ENCODE assay signal across 24 mouse cellular contexts in genomic region chr10:124142336-124142735, GRCm38 (mm10).
DNase-seq lines count a peak whose midpoint lies in the region; ATAC-seq and TF ChIP-seq lines count a peak whose summit lies in the region.
"Had no signal": no experiment of that assay in that cellular context is flagged by ENCODE, and none has a peak within 500 bp of the region (broad histone marks: within the 10 kb centered on the region; RNA-seq: fewer than 3 reads in every experiment).

No protein-coding gene starts in this region.

- no peak for TF ChIP-seq POLR2A in MEL (IDR thresholded peaks at IDR 0.05; ENCODE audit: control insufficient read depth in 1 of 2, insufficient read depth in 1 of 2, low read depth in 1 of 2, low read length in 2 of 2, poor library complexity in 1 of 2)

- H3K4me3 ChIP-seq in MEL (ENCODE audit: control insufficient read depth in 1 of 2, insufficient read depth in 1 of 2, low read depth in 2 of 2, low read length in 2 of 2), result no peak overlapping the region
- no peak overlapping the region for H3K4me3 ChIP-seq in layer of hippocampus, adult 2 months
- H3K4me3 ChIP-seq in limb, embryonic 10.5 days, result no peak overlapping the region
- H3K4me3 ChIP-seq: embryonic facial prominence, embryonic 13.5 days; erythroblast, embryonic 14.5 days; forebrain, embryonic 10.5 days; forebrain, embryonic 12.5 days had no signal

- DNase-seq in 3T3-L1 (ENCODE audit: low read depth, low spot score) (peak; percentile 22), MEL (ENCODE audit: low read depth, low spot score) (no peak), Patski (ENCODE audit: low read depth, low spot score) (peak; percentile 13)
- no peak for DNase-seq in layer of hippocampus, adult 2 months (ENCODE audit: low spot score in 2 of 2)
- no peak for DNase-seq in c-Kit-positive CD71-positive TER-119-positive erythroid progenitor cells, embryonic 14.5 days (ENCODE audit: low spot score)
- DNase-seq in limb, embryonic 10.5 days (ENCODE audit: low spot score), result no peak
- DNase-seq: adrenal gland, adult 2 months; adrenal gland, postnatal 10 days; adrenal gland, postnatal 25 days; B cell, adult 2 months; cerebellum, adult 11-12 months; cerebellum, adult 2 months; cerebellum, adult 9-10 months; cerebellum, postnatal 10 days; cerebellum, postnatal 25 days had no signal

- H3K27me3 ChIP-seq in MEL (ENCODE audit: control insufficient read depth in 1 of 2, insufficient read depth in 2 of 2, low read length in 2 of 2) (no peaks in the 10 kb centered on the region), Patski (no peaks in the 10 kb centered on the region)
- H3K27me3 ChIP-seq in limb, embryonic 10.5 days (ENCODE audit: low read depth, poor library complexity, severe bottlenecking), result no peaks in the 10 kb centered on the region
- H3K27me3 ChIP-seq: CH12.LX; embryonic facial prominence, embryonic 13.5 days; forebrain, embryonic 12.5 days had no signal

- H3K9me3 ChIP-seq in MEL (replicated peaks; ENCODE audit: insufficient read depth, low read length), result no peaks in the 10 kb centered on the region
- no peaks in the 10 kb centered on the region for H3K9me3 ChIP-seq in limb, embryonic 10.5 days (replicated peaks)
- H3K9me3 ChIP-seq: embryonic facial prominence, embryonic 13.5 days; forebrain, embryonic 10.5 days; forebrain, embryonic 12.5 days had no signal

- no peaks in the 10 kb centered on the region for H3K36me3 ChIP-seq in MEL (ENCODE audit: control insufficient read depth in 1 of 2, insufficient read depth in 2 of 2, low read length in 2 of 2)
- no peaks in the 10 kb centered on the region for H3K36me3 ChIP-seq in limb, embryonic 10.5 days
- H3K36me3 ChIP-seq: embryonic facial prominence, embryonic 13.5 days; forebrain, embryonic 10.5 days; forebrain, embryonic 12.5 days; G1E had no signal

- ATAC-seq in Patski, result peak; percentile 62
- ATAC-seq: CD4-positive, CD25-positive, alpha-beta regulatory T cell, adult 4 months; forebrain, embryonic 14.5 days; forebrain, embryonic 16.5 days had no signal

- POLR2A ChIA-PET in Patski (lab: Charles Lee), result interaction anchor here (0.6 kb wide), 1 partner anchor 735 kb away, joined by 3 read pairs; no protein-coding TSS in a partner anchor

- peaks cover 0 to 3% of the 10 kb centered on the region in 2 experiments; a peak in 1 of 4 replicates for H3K4me1 ChIP-seq in MEL (ENCODE audit: control insufficient read depth in 1 of 2, insufficient read depth in 2 of 2, low read length in 2 of 2)
- H3K4me1 ChIP-seq in limb, embryonic 10.5 days, result no peaks in the 10 kb centered on the region
- H3K4me1 ChIP-seq: forebrain, embryonic 12.5 days had no signal

- H3K27ac ChIP-seq in MEL (ENCODE audit: control insufficient read depth, low read depth, low read length), result peak overlapping the region; percentile 36
- no peak overlapping the region for H3K27ac ChIP-seq in layer of hippocampus, adult 2 months
- H3K27ac ChIP-seq in limb, embryonic 10.5 days, result no peak overlapping the region
- H3K27ac ChIP-seq: embryonic facial prominence, embryonic 13.5 days; forebrain, embryonic 10.5 days; forebrain, embryonic 12.5 days had no signal

- 86% methylated on average over 1 of the region's 1 CpGs for WGBS in limb, embryonic 10.5 days

- TF ChIP-seq RAD21 in MEL (IDR thresholded peaks at IDR 0.05; ENCODE audit: low read depth, low read length), result no peak

- in situ Hi-C loops in Patski (cut with MboI; ENCODE audit: low pct_unique_long_range_greater_than_20kb), result no loop called here

- TF ChIP-seq CTCF in MEL (IDR thresholded peaks at IDR 0.05 in 2 of 3, conservative IDR thresholded peaks at IDR 0.05 in 1 of 3; ENCODE audit: control insufficient read depth in 1 of 3, insufficient read depth in 1 of 3, low read depth in 2 of 3, low read length in 3 of 3, poor library complexity in 1 of 3, severe bottlenecking in 1 of 3) (no peak), Patski (IDR thresholded peaks at IDR 0.05) (no peak)
- TF ChIP-seq CTCF in layer of hippocampus, adult 2 months (conservative IDR thresholded peaks at IDR 0.05), result no peak

- CTCF ChIA-PET in Patski (lab: Charles Lee), result no interaction called here

- no peaks in the 10 kb centered on the region for H3K79me2 ChIP-seq in MEL (ENCODE audit: control insufficient read depth, insufficient read depth, low read length, poor library complexity)

- no peak for TF ChIP-seq EP300 in MEL (IDR thresholded peaks at IDR 0.05; ENCODE audit: low read depth in 1 of 2, low read length in 2 of 2)

- no peak overlapping the region for H3K9ac ChIP-seq in MEL (ENCODE audit: control insufficient read depth, low read depth, low read length, poor library complexity, severe bottlenecking)
- H3K9ac ChIP-seq: embryonic facial prominence, embryonic 13.5 days; forebrain, embryonic 12.5 days had no signal

TF ChIP-seq in MEL, 35 proteins besides CTCF, POLR2A, EP300 and RAD21:
- TF ChIP-seq SIN3A (IDR thresholded peaks at IDR 0.05; ENCODE audit: low read length), result no peak
- TF ChIP-seq RCOR1 (IDR thresholded peaks at IDR 0.05; ENCODE audit: low read depth, low read length), result no peak
- TF ChIP-seq ZNF384 (IDR thresholded peaks at IDR 0.05; ENCODE audit: low read depth, low read length), result no peak
- no peak for TF ChIP-seq ZKSCAN1 (IDR thresholded peaks at IDR 0.05; ENCODE audit: low read depth, low read length)
- no peak for TF ChIP-seq CHD2 (IDR thresholded peaks at IDR 0.05; ENCODE audit: low read length)
- no peak for TF ChIP-seq MAZ (IDR thresholded peaks at IDR 0.05; ENCODE audit: low read depth, low read length)
- TF ChIP-seq USF2 (IDR thresholded peaks at IDR 0.05; ENCODE audit: borderline replicate concordance in 1 of 2, insufficient read depth in 1 of 2, low read depth in 1 of 2, low read length in 2 of 2), result no peak
- no peak for TF ChIP-seq MAFK (IDR thresholded peaks at IDR 0.05; ENCODE audit: borderline replicate concordance, low read depth, low read length)
- TF ChIP-seq JUND (IDR thresholded peaks at IDR 0.05; ENCODE audit: low read depth, low read length), result no peak
- TF ChIP-seq BHLHE40 (IDR thresholded peaks at IDR 0.05; ENCODE audit: borderline replicate concordance, low read depth, low read length), result no peak
- TF ChIP-seq UBTF (IDR thresholded peaks at IDR 0.05; ENCODE audit: borderline replicate concordance, insufficient read depth, low read depth, low read length), result no peak
- no peak for TF ChIP-seq MXI1 (IDR thresholded peaks at IDR 0.05; ENCODE audit: low read depth, low read length)
- no peak for TF ChIP-seq NRF1 (IDR thresholded peaks at IDR 0.05; ENCODE audit: insufficient read depth, low read depth, low read length, poor library complexity, severe bottlenecking)
- no peak for TF ChIP-seq HCFC1 (IDR thresholded peaks at IDR 0.05; ENCODE audit: low read depth, low read length)
- TF ChIP-seq NELFE (IDR thresholded peaks at IDR 0.05; ENCODE audit: low read depth, low read length), result no peak
- no peak for TF ChIP-seq ZC3H11A (IDR thresholded peaks at IDR 0.05; ENCODE audit: low read depth, low read length)

Comparison
In these comparisons a context has a peak if more than half of its experiments do, and no peak if none do; other contexts are left out.
1. DNase-seq: peak in 3T3-L1 (single experiment) and Patski (single experiment); none in MEL (single experiment), layer of hippocampus, adult 2 months (0 of 2), c-Kit-positive CD71-positive TER-119-positive erythroid progenitor cells, embryonic 14.5 days (single experiment) and limb, embryonic 10.5 days (single experiment).